Mouse (Mus musculus) neural tube, embryonic 10.5 days (tissue): ENCODE measurements around the gene Ptgfr.

ENCODE experiments used
- DNase-seq: peaks from one replicate; pipeline ENCODE4 v3.0.0-alpha.2; 2017; ENCODE audit warnings: low spot score; ENCODE audit errors: extremely low spot score

Ptgfr gene

GRCm38 (mm10) chr3:151836871-151837680 lies at the start of gene Ptgfr:
Gene Ptgfr (minus strand): TSS chr3:151837630.
- peak; percentile 64 for DNase-seq

- no peak for DNase-seq
These were observed 46.5 kb upstream of the Ptgfr start for GRCm38 (mm10) chr3:151883881-151884280.

DNA sequence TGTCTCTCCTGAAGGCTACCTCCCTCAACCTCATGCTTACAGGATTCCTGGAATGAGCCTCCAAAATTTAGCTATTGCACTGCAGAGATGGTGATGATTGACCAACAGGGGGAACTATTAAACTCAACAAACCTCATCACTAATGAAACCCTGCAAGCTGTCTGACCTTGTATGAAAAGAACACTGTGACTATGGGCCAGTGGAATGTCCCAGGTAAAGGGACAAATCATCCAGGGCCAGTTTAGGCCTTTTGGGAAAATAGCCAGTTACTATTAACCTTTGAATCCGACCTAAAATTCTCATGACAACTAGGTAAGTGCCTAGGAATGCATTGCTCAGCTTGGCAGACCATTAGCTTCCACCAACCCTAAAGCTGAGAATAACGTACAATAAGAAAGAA lies 42.6 kb upstream of the Ptgfr start:
- DNase-seq = no peak

DNA sequence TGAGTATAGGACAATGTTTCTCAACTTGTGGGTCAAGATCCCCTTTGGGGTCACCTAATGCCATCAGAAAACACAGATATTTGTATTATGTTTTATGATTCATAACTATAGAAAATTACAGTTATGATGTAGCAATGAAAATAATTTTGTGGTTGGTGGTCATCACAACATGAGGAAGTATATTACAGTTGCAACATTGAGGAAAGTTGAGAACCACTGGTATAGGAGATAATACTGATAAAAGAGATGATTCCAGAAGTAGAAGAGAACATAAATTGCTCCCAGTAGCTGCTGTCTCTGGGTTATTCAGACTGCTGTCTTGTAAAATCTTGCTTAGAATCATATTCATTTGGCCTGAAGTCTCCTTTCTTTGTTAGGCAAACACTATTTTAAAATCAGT lies 31.5 kb upstream of the Ptgfr start:
- DNase-seq = no peak

DNA sequence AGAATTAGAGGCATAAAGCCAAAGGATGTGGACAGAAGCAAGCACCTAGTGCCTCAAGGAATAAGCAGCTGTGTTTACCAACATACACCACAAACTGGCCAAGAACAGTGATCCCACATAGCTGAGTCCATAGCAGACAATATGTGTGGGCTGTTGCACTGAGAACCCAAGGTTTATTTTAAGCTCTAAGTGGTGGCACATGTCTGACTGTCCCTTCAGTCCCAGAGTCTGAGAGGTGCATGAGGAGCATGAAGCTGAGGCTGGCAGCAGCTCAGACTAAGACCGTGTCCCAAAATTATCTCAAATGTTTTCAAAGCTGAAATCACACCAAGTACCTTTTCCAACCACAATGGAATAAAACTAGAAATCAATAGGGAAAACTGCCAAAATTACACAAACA lies 13.9 kb upstream of the Ptgfr start:
- no peak for DNase-seq

DNA sequence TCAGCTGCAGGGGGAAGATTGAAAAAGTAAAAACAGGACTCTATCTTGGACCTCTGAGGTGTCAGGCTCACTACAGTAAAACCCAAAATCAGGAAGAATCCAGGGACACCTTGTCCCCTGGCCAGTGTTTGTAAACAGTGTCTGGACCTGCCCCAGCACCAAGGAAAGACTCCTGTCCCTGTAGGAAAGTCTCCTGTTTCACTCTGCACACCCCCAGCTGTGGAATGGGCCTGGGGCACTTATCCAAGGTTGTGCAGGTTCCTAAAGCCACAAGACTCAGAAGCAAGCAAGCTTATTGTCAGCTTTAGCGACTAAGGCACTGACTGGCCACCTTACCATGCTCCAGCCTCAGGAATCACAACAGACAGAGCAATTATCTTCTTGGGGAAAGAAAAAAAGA lies 13.2 kb upstream of the Ptgfr start:
- DNase-seq = no peak

- DNase-seq = no peak
These were observed 8.9 kb upstream of the Ptgfr start for GRCm38 (mm10) chr3:151846292-151846691.

DNA sequence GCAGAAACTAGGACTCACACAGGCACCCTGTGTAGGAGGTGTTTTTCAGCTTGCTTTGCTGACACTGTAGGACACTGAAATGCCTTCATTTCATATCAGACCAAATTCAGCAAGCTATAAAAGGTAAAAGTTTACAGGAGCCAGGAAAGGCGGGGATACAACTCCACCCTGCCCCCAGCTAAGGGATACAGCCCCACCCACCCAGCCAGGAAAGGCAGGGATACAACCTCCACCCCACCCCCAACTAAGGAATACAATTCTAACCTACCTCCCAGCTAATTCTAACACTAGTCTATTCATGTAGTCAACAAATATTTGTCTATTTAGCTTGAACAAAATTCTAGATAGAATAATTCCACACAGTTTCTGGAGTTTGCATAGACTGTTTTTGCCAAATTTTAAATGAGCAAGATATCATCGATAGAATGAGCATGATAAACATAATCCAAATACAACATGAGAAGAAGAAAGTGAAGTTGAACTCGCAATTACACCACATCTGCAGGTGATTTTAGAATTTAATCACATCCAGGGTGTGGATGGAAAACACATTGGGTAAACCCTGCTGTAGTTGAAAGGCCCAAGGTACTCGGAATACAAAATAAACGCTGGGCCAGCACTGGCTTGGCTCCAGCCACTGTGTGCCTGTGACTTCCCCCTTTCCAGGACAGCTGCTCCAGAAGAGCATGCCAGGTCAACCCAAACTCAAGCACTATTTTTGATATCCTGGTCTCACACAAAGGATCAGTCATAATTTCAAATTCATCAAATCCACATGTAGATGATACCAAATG lies 7.1 kb upstream of the Ptgfr start:
- no peak for DNase-seq

- no peak for DNase-seq
These were observed 3.3 kb upstream of the Ptgfr start for GRCm38 (mm10) chr3:151840688-151841087.

DNA sequence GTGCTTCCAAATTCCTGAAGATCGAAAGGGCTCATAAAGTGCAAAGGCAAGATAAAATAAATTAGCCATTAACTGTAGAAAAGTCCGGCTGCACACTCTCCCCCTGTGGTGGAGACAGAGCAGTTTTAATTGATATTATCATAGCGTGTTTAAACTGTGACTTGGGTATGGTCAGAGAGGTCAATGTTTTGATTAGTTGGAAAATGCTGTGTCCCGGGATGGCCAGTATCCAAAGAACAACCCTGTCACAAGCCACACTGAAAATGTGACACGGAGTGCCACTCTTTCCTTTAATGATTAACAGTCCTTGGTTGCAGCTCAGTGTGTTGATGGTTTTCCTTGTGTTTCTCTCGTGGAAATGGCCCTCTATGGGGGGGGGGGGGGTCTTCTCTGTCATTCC lies 942 bp upstream of the Ptgfr start:
- DNase-seq = no peak

- DNase-seq = no peak
These were observed 319 bp upstream of the Ptgfr start for GRCm38 (mm10) chr3:151837749-151838148.

DNA sequence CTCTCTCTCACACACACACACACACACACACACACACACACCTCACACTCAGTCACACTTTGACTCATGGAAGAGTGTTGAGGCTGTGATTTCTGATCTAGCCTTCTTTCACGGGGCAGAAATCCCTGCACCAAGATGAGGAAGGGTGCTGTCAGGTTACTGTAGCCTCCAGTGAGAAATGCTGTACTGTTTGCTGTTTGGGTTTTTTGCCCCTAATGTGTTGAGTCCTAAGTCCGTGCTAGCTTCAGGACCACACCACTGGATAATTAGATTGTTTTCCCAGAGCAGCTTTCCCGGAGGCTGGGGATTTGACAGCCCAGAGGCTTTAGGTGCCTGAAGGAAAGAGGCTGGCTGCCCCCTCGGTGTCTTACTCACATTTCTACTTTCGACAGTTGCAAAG lies 979 bp downstream of the Ptgfr start:
- no peak for DNase-seq

GRCm38 (mm10) chr3:151835831-151836230 lies 1.6 kb downstream of the Ptgfr start:
- DNase-seq = no peak

GRCm38 (mm10) chr3:151827950-151828610 lies 9.3 kb downstream of the Ptgfr start:
- no peak for DNase-seq

DNA sequence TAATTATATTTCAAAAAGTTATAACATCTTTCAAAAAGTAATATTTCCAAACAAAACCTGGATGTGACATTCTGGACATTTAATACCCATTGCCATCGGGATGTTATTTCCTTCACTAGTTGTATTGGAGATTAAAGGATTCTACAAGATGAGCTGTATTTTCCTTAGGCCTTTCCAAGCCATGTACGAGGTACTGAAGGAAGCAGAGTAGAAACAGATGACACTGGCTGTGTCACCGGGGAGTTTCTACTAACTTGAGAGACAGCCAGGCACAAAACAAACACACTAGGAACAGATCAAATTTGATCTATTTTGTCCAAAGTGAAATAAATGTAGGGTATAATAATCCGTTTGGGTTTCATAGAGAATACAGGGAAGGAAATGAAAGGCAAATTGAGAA lies 17.6 kb downstream of the Ptgfr start:
- DNase-seq = no peak

DNA sequence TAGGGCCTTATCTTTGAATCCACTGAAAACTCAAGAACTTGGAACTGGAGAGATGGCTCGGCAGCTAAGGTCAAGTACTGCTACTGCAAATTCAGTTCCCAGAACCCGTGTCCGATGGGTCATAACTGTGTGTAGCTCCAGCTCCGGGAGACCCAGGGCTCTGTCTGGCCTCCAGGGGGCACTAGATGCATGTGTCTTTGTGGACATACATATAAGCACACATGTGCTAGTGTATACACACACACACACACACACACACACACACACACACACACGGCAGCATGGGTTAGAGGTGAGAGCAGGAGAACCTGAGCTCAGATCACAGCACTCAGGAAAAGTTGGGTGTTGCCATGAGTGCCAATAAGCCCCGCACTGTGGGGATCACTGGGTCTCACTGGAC lies 19.2 kb downstream of the Ptgfr start:
- DNase-seq = peak; percentile 35

GRCm38 (mm10) chr3:151808613-151809012 lies 28.8 kb downstream of the Ptgfr start:
- no peak for DNase-seq

DNA sequence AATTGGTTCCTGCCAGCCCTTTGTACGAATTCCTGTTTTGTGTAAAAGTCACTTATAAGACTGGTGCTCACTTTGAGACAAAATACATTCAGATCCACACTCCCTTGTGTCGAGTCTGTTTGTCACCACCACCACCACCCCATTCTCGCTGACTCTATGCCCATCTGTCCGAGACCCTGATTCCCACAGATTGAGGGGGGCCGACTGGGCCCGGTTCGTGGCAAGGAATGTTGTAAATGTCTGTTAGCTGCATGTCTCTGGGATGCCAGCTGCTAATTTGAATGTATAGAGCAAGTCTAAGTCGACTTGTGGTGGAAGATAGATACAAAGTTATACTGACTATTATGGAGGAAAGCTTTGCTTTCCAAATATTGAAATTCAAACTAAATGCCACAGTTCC lies 48.8 kb downstream of the Ptgfr start:
- no peak for DNase-seq

GRCm38 (mm10) chr3:151775089-151775488 lies 62.3 kb downstream of the Ptgfr start:
- no peak for DNase-seq

- DNase-seq = no peak
These were observed 66.4 kb downstream of the Ptgfr start for GRCm38 (mm10) chr3:151771074-151771473.

DNA sequence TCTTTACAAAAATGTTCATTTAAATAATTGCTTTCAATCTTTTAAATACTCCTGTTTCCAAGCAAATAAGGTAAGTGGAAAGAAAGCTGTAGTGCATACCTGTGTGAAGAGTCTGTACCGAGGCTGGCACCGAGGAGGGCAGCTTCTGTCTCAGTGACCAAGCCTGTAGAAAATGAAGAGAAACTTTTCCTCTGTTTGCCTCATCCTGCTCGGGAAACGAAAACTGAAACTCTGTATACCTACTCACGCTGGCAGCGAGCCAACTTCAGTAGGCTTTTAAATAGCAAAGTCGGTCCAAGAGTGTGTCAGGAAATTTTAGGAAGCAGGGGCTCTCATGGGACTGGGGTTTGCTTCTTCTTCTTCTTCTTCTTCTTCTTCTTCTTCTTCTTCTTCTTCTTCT lies 87.7 kb downstream of the Ptgfr start, which contains the start of gene Ifi44:
Ifi44 (minus strand) TSS at position 224 of the 400 bp plus-strand sequence.
- DNase-seq = no peak

- no peak for DNase-seq
These were observed 88.9 kb downstream of the Ptgfr start for GRCm38 (mm10) chr3:151748514-151748913.
